Mouse (Mus musculus) E14TG2a.4 (cell line): Measurements from ENCODE around the gene Fdx1.

Experiments used
- CTCF ChIP-seq: conservative IDR thresholded peaks from 2 replicates; pipeline ENCODE4 v1.5.1; 2014; ENCODE audit warnings: low read length
- NANOG ChIP-seq: IDR thresholded peaks from 2 replicates; pipeline ENCODE4 v1.6.1; 2014; ENCODE audit warnings: borderline replicate concordance, low read length, mixed read lengths

DNA sequence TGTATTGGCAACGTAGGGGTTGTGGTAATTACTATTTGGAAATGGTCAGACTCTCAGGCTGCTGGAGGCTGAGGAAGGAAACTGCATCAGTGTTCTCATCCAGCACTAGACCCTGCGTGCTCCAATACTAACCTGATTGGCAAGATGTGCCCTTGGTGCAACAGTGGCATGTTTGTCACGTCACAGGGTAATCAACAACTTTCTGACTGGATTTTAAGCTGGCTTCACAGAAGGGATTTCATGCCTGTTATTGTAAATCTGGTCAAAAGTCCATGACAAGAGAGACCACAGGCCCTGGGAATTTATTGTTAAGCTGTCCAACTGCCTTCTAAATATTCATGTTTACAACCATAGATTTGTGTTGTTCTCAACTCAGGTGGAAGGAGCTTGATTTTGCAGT lies 13.1 kb downstream of the Fdx1 start:
- TF ChIP-seq CTCF (no peak), NANOG (no peak)
